Mouse (Mus musculus) CH12.LX (cell line): ENCODE results near the gene Arhgap44. TPM values are rescaled to one million over a fixed set of nuclear protein-coding genes. Genes with fewer than 3 reads are reported as not detected.

Experiments
- DNase-seq: peaks from one replicate; pipeline ENCODE4 v3.0.0-alpha.2; 2013; ENCODE audit errors: extremely low read depth
- H3K27ac ChIP-seq: 2 replicates; pipeline ENCODE4 v1.5.1; 2012; ENCODE audit warnings: low read depth, mild to moderate bottlenecking, control low read depth, moderate library complexity; ENCODE audit not compliant: insufficient read depth
- H3K27me3 ChIP-seq: replicated peaks from 2 replicates; pipeline ENCODE3; 2012; ENCODE audit warnings: inconsistent platforms
- H3K36me3 ChIP-seq, 2 experiments: replicated peaks in 1 of 2; 2 replicates each; pipeline versions ENCODE3 to v1.6.1; 2012; ENCODE audit warnings: inconsistent platforms in 1 of 2, low read length in 1 of 2, mild to moderate bottlenecking in 1 of 2, mixed read lengths in 1 of 2, moderate library complexity in 1 of 2; ENCODE audit not compliant: control insufficient read depth in 1 of 2, insufficient read depth in 1 of 2
- H3K4me1 ChIP-seq, 2 experiments: 2 replicates each; pipeline ENCODE4 v1.6.1; 2012; ENCODE audit warnings: inconsistent platforms in 1 of 2, moderate library complexity in 1 of 2; ENCODE audit not compliant: insufficient read depth in 2 of 2, control insufficient read depth in 1 of 2
- H3K4me2 ChIP-seq: 2 replicates; pipeline ENCODE4 v1.6.1; 2012; ENCODE audit warnings: low read depth, mild to moderate bottlenecking, control low read depth; ENCODE audit not compliant: poor library complexity, insufficient read depth, severe bottlenecking
- H3K4me3 ChIP-seq, 3 experiments: fragments of 150-350 bp in 1 of 3; sonication (generic) in 1 of 3; replicated peaks in 1 of 3; 2 replicates each; pipeline versions ENCODE3 to v1.5.1; 2011 to 2012; ENCODE audit warnings: low read depth in 2 of 3, low read length in 2 of 3, mild to moderate bottlenecking in 2 of 3, moderate library complexity in 2 of 3, control low read depth in 1 of 3, improper control_type of control experiment in 1 of 3, inconsistent platforms in 1 of 3, mixed read lengths in 1 of 3; ENCODE audit not compliant: poor library complexity in 1 of 3
- H3K79me2 ChIP-seq: replicated peaks from 2 replicates; pipeline ENCODE4 v1.6.1; 2012; ENCODE audit warnings: mild to moderate bottlenecking, moderate library complexity; ENCODE audit not compliant: control insufficient read depth, poor library complexity, insufficient read depth, severe bottlenecking; ENCODE audit errors: extremely low read depth
- H3K9ac ChIP-seq: 2 replicates; pipeline ENCODE4 v1.6.1; 2012; ENCODE audit warnings: low read depth, mild to moderate bottlenecking, control low read depth, moderate library complexity; ENCODE audit not compliant: insufficient read depth
- H3K9me3 ChIP-seq: replicated peaks from 2 replicates; pipeline ENCODE3; 2012; ENCODE audit warnings: low read length, inconsistent platforms, mixed read lengths
- BHLHE40 ChIP-seq: IDR thresholded peaks from 2 replicates; pipeline ENCODE4 v1.6.1; 2011; ENCODE audit warnings: mild to moderate bottlenecking, low read depth, low read length, improper control_type of control experiment
- CHD1 ChIP-seq: IDR thresholded peaks from 2 replicates; pipeline ENCODE4 v1.6.1; 2012; ENCODE audit warnings: low read depth, low read length, improper control_type of control experiment, inconsistent platforms
- CHD2 ChIP-seq: IDR thresholded peaks from 2 replicates; pipeline ENCODE4 v1.6.1; 2011; ENCODE audit warnings: low read length, improper control_type of control experiment
- E2F4 ChIP-seq: IDR thresholded peaks from 2 replicates; pipeline ENCODE4 v1.6.1; 2011; ENCODE audit warnings: low read depth, low read length, improper control_type of control experiment; ENCODE audit not compliant: insufficient replicate concordance
- EP300 ChIP-seq: IDR thresholded peaks from 2 replicates; pipeline ENCODE4 v1.6.1; 2011; ENCODE audit warnings: low read length, improper control_type of control experiment
- JUN ChIP-seq: IDR thresholded peaks from 2 replicates; pipeline ENCODE4 v1.6.1; 2011; ENCODE audit warnings: low read depth, mild to moderate bottlenecking, low read length, improper control_type of control experiment, moderate library complexity; ENCODE audit not compliant: insufficient read depth
- JUND ChIP-seq: conservative IDR thresholded peaks from 2 replicates; pipeline ENCODE4 v1.6.1; 2011; ENCODE audit warnings: low read depth, low read length, improper control_type of control experiment
- KAT2A ChIP-seq: IDR thresholded peaks from 2 replicates; pipeline ENCODE4 v1.6.1; 2012; ENCODE audit warnings: low read length, improper control_type of control experiment, inconsistent platforms; ENCODE audit not compliant: insufficient replicate concordance
- MAFK ChIP-seq: IDR thresholded peaks from 2 replicates; pipeline ENCODE4 v1.6.1; 2011; ENCODE audit warnings: low read length, improper control_type of control experiment; ENCODE audit not compliant: insufficient replicate concordance
- MAX ChIP-seq: IDR thresholded peaks from 2 replicates; pipeline ENCODE4 v1.6.1; 2011; ENCODE audit warnings: low read length, improper control_type of control experiment
- MAZ ChIP-seq: IDR thresholded peaks from 2 replicates; pipeline ENCODE4 v1.6.1; 2012; ENCODE audit warnings: low read depth, mild to moderate bottlenecking, inconsistent platforms, low read length, improper control_type of control experiment, moderate library complexity
- MYC ChIP-seq: IDR thresholded peaks from 2 replicates; pipeline ENCODE4 v1.6.1; 2011; ENCODE audit warnings: low read depth, mild to moderate bottlenecking, improper control_type of control experiment, low read length
- NRF1 ChIP-seq: IDR thresholded peaks from 2 replicates; pipeline ENCODE4 v1.6.1; 2014; ENCODE audit warnings: low read depth, mild to moderate bottlenecking, inconsistent platforms, low read length, improper control_type of control experiment, moderate library complexity
- PAX5 ChIP-seq: IDR thresholded peaks from 2 replicates; pipeline ENCODE4 v1.6.1; 2012; ENCODE audit warnings: low read length, inconsistent platforms, mixed read lengths
- POLR2A ChIP-seq: IDR thresholded peaks from 2 replicates; pipeline ENCODE4 v1.6.1; 2011; ENCODE audit warnings: low read depth, mild to moderate bottlenecking, improper control_type of control experiment, low read length
- RCOR1 ChIP-seq: conservative IDR thresholded peaks from 2 replicates; pipeline ENCODE4 v1.6.1; 2012; ENCODE audit warnings: low read depth, mild to moderate bottlenecking, inconsistent platforms, low read length, improper control_type of control experiment
- SIN3A ChIP-seq: IDR thresholded peaks from 2 replicates; pipeline ENCODE4 v1.6.1; 2012; ENCODE audit warnings: low read length, improper control_type of control experiment, inconsistent platforms
- SMC3 ChIP-seq: IDR thresholded peaks from 2 replicates; pipeline ENCODE4 v1.6.1; 2011; ENCODE audit warnings: low read depth, low read length, improper control_type of control experiment
- TCF12 ChIP-seq: IDR thresholded peaks from 2 replicates; pipeline ENCODE4 v1.6.1; 2014; ENCODE audit warnings: low read depth, mild to moderate bottlenecking, inconsistent platforms, low read length, improper control_type of control experiment
- UBTF ChIP-seq: IDR thresholded peaks from 2 replicates; pipeline ENCODE4 v1.6.1; 2012; ENCODE audit warnings: low read depth, mild to moderate bottlenecking, inconsistent platforms, low read length, improper control_type of control experiment, moderate library complexity
- USF1 ChIP-seq: IDR thresholded peaks from 2 replicates; pipeline ENCODE4 v1.6.1; 2014; ENCODE audit warnings: low read depth, mild to moderate bottlenecking, inconsistent platforms, low read length, improper control_type of control experiment
- USF2 ChIP-seq: conservative IDR thresholded peaks from 2 replicates; pipeline ENCODE4 v1.6.1; 2011; ENCODE audit warnings: low read depth, low read length, improper control_type of control experiment
- dilution Hi-C: fragments of 300-500 bp; cut with MboI; formaldehyde crosslinking; loops from 2 replicates; pipeline ENCODE4 v1.14.3; 2020; ENCODE audit warnings: low sequenced_read_pairs; ENCODE audit not compliant: extremely low pct_unique_long_range_greater_than_20kb, extremely low pct_ligation_motif_present
- in situ Hi-C: fragments of 300-500 bp; cut with MboI; formaldehyde crosslinking; loops from 3 replicates; pipeline ENCODE4 v1.14.3; 2019; ENCODE audit warnings: low sequenced_read_pairs, low pct_ligation_motif_present, low pct_unique_long_range_greater_than_20kb, mixed read lengths
- polyA plus RNA-seq: library from polyadenylated mRNA; unstranded; fragments of >175 nt; gene quantifications from 2 replicates; pipeline ENCODE4 v1.2.1, GENCODE M21; 2012; ENCODE audit warnings: low read depth; ENCODE audit not compliant: insufficient read length
- total RNA-seq, 2 experiments: library from RNA; depleted of rRNA; stranded (reverse); fragments of 300-350 nt in 1 of 2; fragments of >200 nt in 1 of 2; gene quantifications; 2 replicates each; pipeline ENCODE4 v1.2.3; 2012 to 2014

The Arhgap44 gene
- total and polyA plus RNA-seq, 3 experiments: 0.07 TPM; not detected in 2

DNA sequence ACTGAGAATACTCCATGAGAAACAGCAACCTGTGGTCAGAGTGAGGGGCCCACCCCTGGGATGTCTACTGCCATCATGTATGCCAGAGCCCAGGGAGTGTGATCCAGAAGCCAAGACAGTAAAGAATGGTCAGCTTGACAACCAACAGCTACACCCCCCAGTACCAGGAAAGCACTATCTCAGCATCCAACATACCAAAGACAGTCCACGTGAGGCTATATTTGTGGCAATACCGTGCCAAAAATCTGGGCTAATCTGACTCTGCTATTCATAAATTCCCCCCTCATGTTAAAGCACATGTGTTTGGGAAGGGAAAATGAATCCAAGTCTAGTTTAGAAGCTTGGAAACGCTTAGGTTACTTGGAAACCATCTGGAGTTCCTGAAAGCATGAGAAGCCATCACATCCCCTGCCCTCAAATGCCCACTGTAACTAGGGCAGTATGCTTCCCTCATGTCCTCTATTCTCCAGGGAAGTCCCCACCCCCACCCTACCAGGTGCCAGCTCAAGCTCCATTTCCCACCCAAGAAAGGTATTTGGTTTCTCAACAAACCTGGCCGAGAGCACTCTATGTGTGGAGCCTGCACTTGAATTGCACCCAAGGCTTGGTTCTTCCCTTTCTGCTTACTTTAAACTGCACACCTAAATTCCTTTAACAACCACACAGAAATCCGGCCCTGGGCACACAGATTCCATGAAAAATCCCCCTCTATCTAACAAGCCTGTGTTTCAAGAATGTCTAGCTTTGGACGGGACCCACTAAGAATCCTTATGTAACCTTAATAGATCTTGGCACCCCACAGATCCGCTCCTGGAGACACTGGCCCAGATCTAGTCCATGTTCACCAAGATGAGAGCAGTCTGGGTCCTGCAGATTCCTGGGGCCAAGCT is 1.5 kb downstream of the Arhgap44 start:
- Histone ChIP-seq H3K36me3 (no peaks in the 10 kb centered on the region), H3K27me3 (no peaks in the 10 kb centered on the region), H3K4me3 (no peak overlapping the region), H3K4me1 (no peaks in the 10 kb centered on the region), H3K27ac (no peak overlapping the region)
- no peak for DNase-seq
- in situ Hi-C loops: no loop called here
- dilution Hi-C loops: no loop called here
- TF ChIP-seq USF2: no peak
- TF ChIP-seq UBTF: no peak
- no peak for TF ChIP-seq JUN
- TF ChIP-seq RCOR1: no peak
- TF ChIP-seq SMC3: no peak
- TF ChIP-seq CHD2: no peak
- TF ChIP-seq USF1: no peak
- TF ChIP-seq MYC: no peak
- no peak for TF ChIP-seq KAT2A
- no peak for TF ChIP-seq NRF1
- TF ChIP-seq SIN3A: no peak
- TF ChIP-seq, all 38 proteins: peak for 0
- Histone ChIP-seq H3K4me2 (no peak overlapping the region), H3K79me2 (no peaks in the 10 kb centered on the region), H3K9ac (no peak overlapping the region), H3K9me3 (peaks cover 4% of the 10 kb centered on the region)

DNA sequence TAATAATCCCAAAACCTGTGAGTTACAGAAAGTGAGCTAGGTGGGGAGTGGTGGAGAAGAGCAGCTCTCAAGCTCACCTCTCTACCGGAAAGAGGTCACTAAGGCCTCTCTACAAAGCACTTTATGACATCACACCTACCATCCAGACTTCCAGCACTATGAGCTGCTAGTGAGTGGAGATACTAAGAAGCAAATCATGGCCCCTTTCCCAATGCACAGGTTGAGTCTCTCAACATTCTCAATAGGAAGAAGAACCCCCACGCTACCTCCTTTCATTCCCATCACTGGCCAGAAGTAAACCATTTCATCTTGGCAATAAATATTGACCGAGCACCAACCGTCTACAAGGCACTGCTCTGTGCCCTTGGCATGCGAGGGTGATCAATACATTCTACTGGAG is 3.0 kb downstream of the Arhgap44 start, which contains the start of gene 1700086D15Rik:
Gene 1700086D15Rik (minus strand): TSS at position 101 of the 400 bp plus-strand sequence.
- in situ Hi-C loops: no loop called here
- no peaks in the 10 kb centered on the region for H3K79me2 ChIP-seq
- dilution Hi-C loops: no loop called here

More for the DNA sequence above, 3.0 kb downstream of the Arhgap44 start, which contains the start of gene 1700086D15Rik:
- Histone ChIP-seq H3K9me3 (peaks cover 4% of the 10 kb centered on the region), H3K4me2 (no peak within 1 kb of the TSS), H3K9ac (no peak within 1 kb of the TSS), H3K4me1 (no peaks in the 10 kb centered on the region), H3K36me3 (no peaks in the 10 kb centered on the region), H3K27me3 (no peaks in the 10 kb centered on the region), H3K27ac (no peak within 1 kb of the TSS), H3K4me3 (no peak within 1 kb of the TSS)
- DNase-seq: no peak
- TF ChIP-seq E2F4: no peak
- TF ChIP-seq UBTF: no peak
- no peak for TF ChIP-seq USF1
- no peak for TF ChIP-seq RCOR1
- no peak for TF ChIP-seq TCF12
- TF ChIP-seq KAT2A: no peak
- TF ChIP-seq PAX5: no peak
- TF ChIP-seq POLR2A: no peak
- TF ChIP-seq NRF1: no peak
- TF ChIP-seq JUND: no peak
- no peak for TF ChIP-seq MAFK
- TF ChIP-seq CHD1: no peak
- no peak for TF ChIP-seq CHD2
- no peak for TF ChIP-seq EP300
- TF ChIP-seq MAZ: no peak
- TF ChIP-seq MAX: no peak
- TF ChIP-seq JUN: no peak
- TF ChIP-seq BHLHE40: no peak
